Mouse (Mus musculus) left cerebral cortex, postnatal 36 days (tissue): ENCODE results near the gene Dcaf7. TPM values are rescaled to one million over a fixed set of nuclear protein-coding genes. Genes with fewer than 3 reads are reported as not detected.
A peak's percentile ranks its signal among the peaks of the same experiment; 100 is the strongest.
"Not testable (repeated sequence)": the region's sequence is repeated elsewhere in the genome, so short reads cannot be mapped to it uniquely, and the experiment has no call there.

Experiments used
- DNase-seq, 2 experiments: peaks; one replicate each; pipeline ENCODE4 v3.0.0; 2021 to 2022; ENCODE audit warnings: low spot score in 2 of 2, mixed read lengths in 1 of 2
- intact Hi-C: fragments of 180-260 bp; cut with DNase I; formaldehyde crosslinking; loops from one replicate; pipeline ENCODE4 v1.15.1; 2025
- total RNA-seq, 2 experiments: library from RNA; stranded (reverse); gene quantifications; 2 replicates each; pipeline ENCODE4 v1.2.3; 2021

The Dcaf7 gene
- total RNA-seq = 100 to 1,000 TPM; 144 to 147 TPM

GRCm38 (mm10) chr11:106036548-106037417 is at the start of gene Dcaf7:
Gene Dcaf7, plus strand, starts transcription at chr11:106036872.
- peak; percentile 98 to 99 for DNase-seq
- intact Hi-C loops = no loop called here

GRCm38 (mm10) chr11:105987446-105987845 is 49.2 kb upstream of the Dcaf7 start:
- no peak for DNase-seq
- intact Hi-C loops = no loop called here

- DNase-seq = no peak
- intact Hi-C loops = no loop called here
Measured at GRCm38 (mm10) chr11:105989446-105989845, 47.2 kb upstream of the Dcaf7 start.

GRCm38 (mm10) chr11:105990231-105990630 is 46.4 kb upstream of the Dcaf7 start:
- no peak for DNase-seq
- intact Hi-C loops = no loop called here

GRCm38 (mm10) chr11:105994375-105994774 is 42.3 kb upstream of the Dcaf7 start, which contains the start of gene Ace3:
Gene Ace3, plus strand, starts transcription at chr11:105994675.
- intact Hi-C loops = no loop called here
- no peak for DNase-seq

GRCm38 (mm10) chr11:106000062-106000461 is 36.6 kb upstream of the Dcaf7 start:
- DNase-seq = no peak
- intact Hi-C loops = no loop called here

- no peak for DNase-seq
- intact Hi-C loops = no loop called here
Measured at GRCm38 (mm10) chr11:106001718-106002117, 35.0 kb upstream of the Dcaf7 start.

GRCm38 (mm10) chr11:106004576-106004975 is 32.1 kb upstream of the Dcaf7 start:
- DNase-seq = no peak
- intact Hi-C loops = no loop called here

GRCm38 (mm10) chr11:106005970-106006369 is 30.7 kb upstream of the Dcaf7 start:
- DNase-seq = no peak
- intact Hi-C loops = loop anchor here (5.0 kb wide), 1 partner anchor 44 kb away; no protein-coding TSS in a partner anchor

GRCm38 (mm10) chr11:106007821-106008220 is 28.9 kb upstream of the Dcaf7 start, which contains the start of gene Kcnh6:
Gene Kcnh6, plus strand, starts transcription at chr11:106008124.
- intact Hi-C loops = loop anchor here (5.0 kb wide), 1 partner anchor 46 kb away; no protein-coding TSS in a partner anchor

GRCm38 (mm10) chr11:106012711-106013110 is 24.0 kb upstream of the Dcaf7 start:
- intact Hi-C loops = no loop called here

More at GRCm38 (mm10) chr11:106007821-106008220, 28.9 kb upstream of the Dcaf7 start, which contains the start of gene Kcnh6:
- DNase-seq = no peak

GRCm38 (mm10) chr11:106013556-106014225 is 23.0 kb upstream of the Dcaf7 start:
- intact Hi-C loops = no loop called here

More at GRCm38 (mm10) chr11:106012711-106013110, 24.0 kb upstream of the Dcaf7 start:
- DNase-seq = no peak

GRCm38 (mm10) chr11:106016440-106016839 is 20.2 kb upstream of the Dcaf7 start:
- intact Hi-C loops = no loop called here
- no peak for DNase-seq

More at GRCm38 (mm10) chr11:106013556-106014225, 23.0 kb upstream of the Dcaf7 start:
- peak in 1 of 2 experiments; percentile 35 for DNase-seq

GRCm38 (mm10) chr11:106020051-106020763 is 16.5 kb upstream of the Dcaf7 start:
- intact Hi-C loops = loop anchor here (5.0 kb wide), 1 partner anchor 78 kb away; no protein-coding TSS in a partner anchor

GRCm38 (mm10) chr11:106025774-106026173 is 10.9 kb upstream of the Dcaf7 start:
- DNase-seq = no peak
- intact Hi-C loops = loop anchor here (5.0 kb wide), 1 partner anchor 98 kb away; no protein-coding TSS in a partner anchor

More at GRCm38 (mm10) chr11:106020051-106020763, 16.5 kb upstream of the Dcaf7 start:
- DNase-seq = peak; percentile 59 to 69

- intact Hi-C loops = loop anchor here (5.0 kb wide), 1 partner anchor 99 kb away; no protein-coding TSS in a partner anchor
- peak; percentile 52 to 69 for DNase-seq
Measured at GRCm38 (mm10) chr11:106026465-106027151, 10.1 kb upstream of the Dcaf7 start.

- no peak for DNase-seq
- intact Hi-C loops = loop anchor here (5.0 kb wide), 1 partner anchor 100 kb away; no protein-coding TSS in a partner anchor
Measured at GRCm38 (mm10) chr11:106027607-106028006, 9.1 kb upstream of the Dcaf7 start.

GRCm38 (mm10) chr11:106032074-106032473 is 4.6 kb upstream of the Dcaf7 start:
- intact Hi-C loops, DNase-seq: not testable (repeated sequence)

- intact Hi-C loops = no loop called here
- no peak for DNase-seq
Measured at GRCm38 (mm10) chr11:106033491-106033919, 3.2 kb upstream of the Dcaf7 start.
